In the genomic region with DNA sequence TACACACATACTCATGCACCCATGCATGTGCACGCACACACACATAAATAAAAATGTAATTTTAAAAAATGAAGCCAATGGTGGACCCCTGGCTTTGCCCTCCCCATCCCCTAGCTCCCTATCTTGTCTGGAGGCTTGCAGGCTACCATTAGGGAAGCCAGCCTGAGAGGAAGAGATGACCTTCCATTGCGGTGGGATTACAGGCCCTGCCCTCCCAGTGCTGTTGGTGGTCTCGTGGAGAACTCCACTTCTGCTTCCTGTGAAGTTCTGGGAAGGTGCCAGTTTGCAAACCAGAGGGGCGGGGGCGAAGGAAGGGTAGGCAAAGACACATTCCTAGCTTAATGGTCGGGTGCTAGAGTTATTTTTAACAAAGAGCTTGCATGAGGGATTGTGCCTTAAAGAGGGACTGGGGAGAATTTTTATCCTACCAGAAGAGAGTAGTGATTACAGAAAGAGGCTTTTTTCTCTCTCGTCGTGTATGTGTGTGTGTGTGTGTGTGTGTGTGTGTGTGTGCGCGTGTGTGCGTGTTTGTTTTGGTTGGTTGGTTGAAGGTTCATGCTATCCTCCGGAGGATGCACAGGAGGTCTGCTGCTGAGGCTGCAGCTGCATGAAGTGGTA, we compare ENCODE assay signal across 19 mouse cellular contexts. TPM values are rescaled to one million over a fixed set of nuclear protein-coding genes. Genes with fewer than 3 reads are reported as not detected.
A peak's percentile ranks its signal among the peaks of the same experiment; 100 is the strongest.
DNase-seq lines count a peak whose midpoint lies in the region; ATAC-seq and TF ChIP-seq lines count a peak whose summit lies in the region.
"Had no signal": no experiment of that assay in that cellular context is flagged by ENCODE, and none has a peak within 500 bp of the region (broad histone marks: within the 10 kb centered on the region; RNA-seq: fewer than 3 reads in every experiment).

No protein-coding gene starts in this region.

- no peak for DNase-seq in heart, postnatal 14 days
- peak; percentile 23 for DNase-seq in kidney, postnatal 10 days
- no peak for DNase-seq in kidney, adult 2 months
- DNase-seq in urinary bladder, postnatal 25 days (ENCODE audit: low spot score) = no peak
- DNase-seq: B cell, adult 2 months; cerebellum, adult 2 months; cerebellum, postnatal 36 days; gastrocnemius, postnatal 14 days; liver; thymus, postnatal 36 days had no signal

- H3K27me3 ChIP-seq in heart, embryonic 12.5 days (replicated peaks) = no peaks in the 10 kb centered on the region
- H3K27me3 ChIP-seq in kidney, adult 2 months (replicated peaks; ENCODE audit: control insufficient read depth, insufficient read depth, low read length) = no peaks in the 10 kb centered on the region
- H3K27me3 ChIP-seq in megakaryocyte, embryonic 14.5 days (replicated peaks) = peaks cover 24% of the 10 kb centered on the region
- H3K27me3 ChIP-seq: forebrain, embryonic 13.5 days; hindbrain, embryonic 12.5 days; midbrain, embryonic 12.5 days had no signal

- ATAC-seq in heart, embryonic 12.5 days (ENCODE audit: insufficient number of reproducible peaks, low FRiP score) = no peak
- ATAC-seq in megakaryocyte, adult 5-6 weeks (ENCODE audit: poor library complexity, severe bottlenecking) = no peak
- ATAC-seq in megakaryocyte progenitor cell, adult 5-6 weeks (replicated peaks; ENCODE audit: poor library complexity) = peak; percentile 81
- ATAC-seq: forebrain, embryonic 13.5 days had no signal

- TF ChIP-seq POLR2A in kidney, adult 2 months (IDR thresholded peaks at IDR 0.05; ENCODE audit: low read depth, low read length) = no peak

- no peaks in the 10 kb centered on the region for H3K36me3 ChIP-seq in heart, embryonic 12.5 days
- no peaks in the 10 kb centered on the region for H3K36me3 ChIP-seq in kidney, adult 2 months (ENCODE audit: control insufficient read depth, insufficient read depth, low read length)
- H3K36me3 ChIP-seq in megakaryocyte, embryonic 14.5 days (replicated peaks; ENCODE audit: low read length) = no peaks in the 10 kb centered on the region
- H3K36me3 ChIP-seq: hindbrain, embryonic 12.5 days; midbrain, embryonic 12.5 days had no signal

- H3K9ac ChIP-seq in heart, embryonic 12.5 days = no peak overlapping the region
- H3K9ac ChIP-seq: forebrain, embryonic 13.5 days; hindbrain, embryonic 12.5 days; midbrain, embryonic 12.5 days had no signal

- H3K4me1 ChIP-seq in heart, embryonic 12.5 days (replicated peaks) = peaks cover 28% of the 10 kb centered on the region
- no peaks in the 10 kb centered on the region for H3K4me1 ChIP-seq in kidney, adult 2 months (ENCODE audit: control insufficient read depth, insufficient read depth, low read length)
- H3K4me1 ChIP-seq in megakaryocyte, embryonic 14.5 days = peaks cover 47% of the 10 kb centered on the region

- WGBS in heart, embryonic 12.5 days = 51% methylated on average over 12 of the region's 12 CpGs
- WGBS in kidney, adult 2 months = 62% methylated on average over 12 of the region's 12 CpGs

- peak overlapping the region; percentile 27 for H3K4me2 ChIP-seq in heart, embryonic 12.5 days
- H3K4me2 ChIP-seq: forebrain, embryonic 13.5 days; hindbrain, embryonic 12.5 days; midbrain, embryonic 12.5 days had no signal

- no peak for TF ChIP-seq CTCF in kidney, adult 2 months (conservative IDR thresholded peaks at IDR 0.05; ENCODE audit: insufficient read depth, insufficient read length, low read depth, low read length)

- intact Hi-C loops in heart, postnatal 14 days (cut with DNase I) = no loop called here

- peak overlapping the region; percentile 58 for H3K27ac ChIP-seq in heart, embryonic 12.5 days (ENCODE audit: poor library complexity, severe bottlenecking)
- H3K27ac ChIP-seq in kidney, adult 2 months (ENCODE audit: insufficient read depth, low read depth, low read length) = no peak overlapping the region
- H3K27ac ChIP-seq: forebrain, embryonic 13.5 days; hindbrain, embryonic 12.5 days; midbrain, embryonic 12.5 days had no signal

- no peaks in the 10 kb centered on the region for H3K9me3 ChIP-seq in heart, embryonic 12.5 days (replicated peaks)
- peaks cover 7% of the 10 kb centered on the region; the same call in 1 of the 2 replicates for H3K9me3 ChIP-seq in megakaryocyte, embryonic 14.5 days
- H3K9me3 ChIP-seq: forebrain, embryonic 13.5 days; hindbrain, embryonic 12.5 days; midbrain, embryonic 12.5 days had no signal

- H3K4me3 ChIP-seq in heart, embryonic 12.5 days = no peak overlapping the region
- no peak overlapping the region for H3K4me3 ChIP-seq in kidney, adult 2 months (ENCODE audit: insufficient read depth, low read depth, low read length)
- peak overlapping the region; percentile 9 for H3K4me3 ChIP-seq in megakaryocyte, embryonic 14.5 days (replicated peaks)
- H3K4me3 ChIP-seq: erythroblast, embryonic 14.5 days; forebrain, embryonic 13.5 days; hindbrain, embryonic 12.5 days; midbrain, embryonic 12.5 days had no signal

RNA-seq across cellular contexts. Expression of a gene that starts 50.5 kb away (rescaled TPM):
- polyA plus RNA-seq in heart, embryonic 12.5 days (2016; fragmentation: Nextera tagmentation; extraction: Ambion mirVana) = 0.31 and 0.54 TPM in 2 replicates
- 1 to 10 TPM; 6.7 to 7.3 TPM for total RNA-seq in heart, postnatal 14 days (2021)
- polyA plus RNA-seq in kidney, adult 2 months (2012; rRNA removed) = 1.1 and 1.5 TPM in 2 replicates
- polyA plus RNA-seq in megakaryocyte, embryonic 14.5 days (2012; ENCODE audit: insufficient read depth, low replicate concordance) = 0.06 and 0.60 TPM in 2 replicates
- total RNA-seq in megakaryocyte, adult 5-6 weeks (2015) = 0.07 TPM in 1 of 2 replicates, not detected in the other
- not detected in 2 replicates for total RNA-seq in megakaryocyte, adult 5-6 weeks (2017)
- total RNA-seq in megakaryocyte progenitor cell, adult 5-6 weeks (2015) = 0.15 and 0.59 TPM in 2 replicates
- total RNA-seq in megakaryocyte progenitor cell, adult 5-6 weeks (2017) = 0.50 and 0.51 TPM in 2 replicates
- total RNA-seq: monocyte, adult 5-6 weeks had no signal
- polyA plus RNA-seq: erythroblast, embryonic 14.5 days had no signal

Comparison
In these comparisons a context has a peak if more than half of its experiments do, and no peak if none do; other contexts are left out.
1. RNA of a gene that starts 50.5 kb away (total RNA-seq): 6.7 to 7.3 TPM in heart, postnatal 14 days; 0.15 to 0.59 TPM in megakaryocyte progenitor cell, adult 5-6 weeks and 0.07 TPM in megakaryocyte, adult 5-6 weeks; every median in the first group is over 4 times any median in the second.